Mouse (Mus musculus): ENCODE data around the gene Olfr382. TPM values are rescaled to one million over a fixed set of nuclear protein-coding genes. Genes with fewer than 3 reads are reported as not detected.
"Not testable (repeated sequence)": the region's sequence is repeated elsewhere in the genome, so short reads cannot be mapped to it uniquely, and the experiment has no call there.

The Olfr382 gene
- total RNA-seq (2014; fragmentation: Nextera tagmentation) (not detected in 2 replicates), total RNA-seq (2017) (not detected in 2 replicates)

DNA sequence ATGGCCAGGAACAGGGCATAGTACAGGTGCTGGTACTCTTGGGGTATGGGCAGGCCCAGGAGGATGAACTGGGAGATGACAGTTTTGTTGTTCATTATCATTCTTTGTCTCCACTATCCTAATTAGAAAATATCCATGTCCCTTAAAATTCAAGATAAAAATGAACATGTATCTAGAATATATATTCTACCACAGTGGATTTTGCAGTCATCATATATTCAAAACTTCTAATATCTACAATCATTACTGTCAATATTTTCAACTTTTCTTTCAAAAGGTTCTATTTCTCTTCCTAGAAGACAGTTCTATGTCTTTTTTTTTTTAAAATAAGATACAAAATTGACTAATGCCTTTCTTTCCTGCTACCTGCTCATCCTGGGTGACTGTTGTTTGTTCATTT, at the start of gene Olfr382:
Gene Olfr382, minus strand, starts transcription at position 101 of the 400 bp plus-strand sequence.
- ATAC-seq (replicated peaks; ENCODE audit: low FRiP score, low TSS enrichment, poor library complexity, severe bottlenecking), result no peak

DNA sequence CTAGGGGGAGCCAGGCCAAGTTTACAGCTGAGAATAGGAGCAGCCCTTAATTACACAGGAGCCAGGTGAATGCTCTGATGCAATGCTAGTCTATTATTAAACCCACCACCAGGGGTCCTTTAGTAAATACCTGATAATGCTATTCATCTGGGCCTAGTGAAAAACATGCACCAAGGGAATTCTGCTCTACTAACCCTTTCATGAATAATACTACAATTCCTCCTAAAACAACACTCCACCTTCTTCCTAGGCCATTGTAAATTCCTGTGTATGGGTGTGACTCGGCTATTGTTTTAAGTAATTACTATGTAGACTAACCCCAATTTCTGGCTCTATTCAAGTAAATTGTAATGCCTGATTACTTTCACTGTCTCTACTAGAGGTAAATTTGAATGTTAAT, 12.0 kb upstream of the Olfr382 start:
- ATAC-seq (replicated peaks; ENCODE audit: low FRiP score, low TSS enrichment, poor library complexity, severe bottlenecking), result not testable (repeated sequence)

DNA sequence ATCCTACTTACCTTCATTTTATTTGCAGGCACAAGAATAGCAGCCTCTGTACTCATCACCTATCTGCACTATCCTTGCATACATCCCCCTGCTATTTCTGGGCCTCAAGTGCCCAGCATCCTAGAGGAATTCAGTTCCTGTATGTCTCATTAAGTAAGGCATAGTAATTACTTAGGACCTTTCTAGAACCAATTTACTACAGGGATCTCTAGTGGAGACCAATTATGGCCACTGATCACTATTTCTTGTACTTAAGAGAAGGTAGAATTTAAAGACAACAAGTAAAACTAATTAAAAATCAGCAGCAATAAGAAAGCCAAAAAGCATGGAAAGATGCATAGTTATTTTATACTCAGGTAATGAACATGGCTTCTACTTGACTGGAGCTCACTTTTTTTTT, 25.5 kb downstream of the Olfr382 start, which contains the start of gene Olfr381:
Gene Olfr381, minus strand, starts transcription at position 101 of the 400 bp plus-strand sequence.
- no peak for ATAC-seq (replicated peaks; ENCODE audit: low FRiP score, low TSS enrichment, poor library complexity, severe bottlenecking)

Other genes starting within 250 kb of the Olfr382 start
- gene Trpv3, start 249.8 kb downstream of the Olfr382 start, total RNA-seq (2014; fragmentation: Nextera tagmentation), result not detected in 2 replicates
- gene Trpv3, start 249.8 kb downstream of the Olfr382 start, total RNA-seq (2017), result not detected in 2 replicates
- gene Aspa, start 187.6 kb downstream of the Olfr382 start, total RNA-seq (2014; fragmentation: Nextera tagmentation), result not detected in 2 replicates
- gene Aspa, start 187.6 kb downstream of the Olfr382 start, total RNA-seq (2017), result 3.0 and 10.2 TPM in 2 replicates
- gene Gm49340, start 187.5 kb downstream of the Olfr382 start, total RNA-seq (2014; fragmentation: Nextera tagmentation), result not detected in 2 replicates
- not detected in 2 replicates for gene Gm49340, start 187.5 kb downstream of the Olfr382 start, total RNA-seq (2017)
- not detected in 2 replicates for gene Spata22, start 187.5 kb downstream of the Olfr382 start, total RNA-seq (2014; fragmentation: Nextera tagmentation)
- gene Spata22, start 187.5 kb downstream of the Olfr382 start, total RNA-seq (2017), result not detected in 2 replicates
- gene Olfr20, start 166.4 kb downstream of the Olfr382 start, total RNA-seq (2014; fragmentation: Nextera tagmentation), result not detected in 2 replicates
- not detected in 2 replicates for gene Olfr20, start 166.4 kb downstream of the Olfr382 start, total RNA-seq (2017)
- not detected in 2 replicates for gene Olfr376, start 146.0 kb downstream of the Olfr382 start, total RNA-seq (2014; fragmentation: Nextera tagmentation)
- not detected in 2 replicates for gene Olfr376, start 146.0 kb downstream of the Olfr382 start, total RNA-seq (2017)
- not detected in 2 replicates for gene Olfr1, start 117.6 kb downstream of the Olfr382 start, total RNA-seq (2014; fragmentation: Nextera tagmentation)
- gene Olfr1, start 117.6 kb downstream of the Olfr382 start, total RNA-seq (2017), result not detected in 2 replicates
- gene Olfr378, start 88.7 kb downstream of the Olfr382 start, total RNA-seq (2014; fragmentation: Nextera tagmentation), result not detected in 2 replicates
- gene Olfr378, start 88.7 kb downstream of the Olfr382 start, total RNA-seq (2017), result not detected in 2 replicates
- gene Olfr380, start 59.7 kb downstream of the Olfr382 start, total RNA-seq (2014; fragmentation: Nextera tagmentation), result not detected in 2 replicates
- not detected in 2 replicates for gene Olfr380, start 59.7 kb downstream of the Olfr382 start, total RNA-seq (2017)
- not detected in 2 replicates for gene Olfr381, start 25.6 kb downstream of the Olfr382 start, total RNA-seq (2014; fragmentation: Nextera tagmentation)
- not detected in 2 replicates for gene Olfr381, start 25.6 kb downstream of the Olfr382 start, total RNA-seq (2017)
- not detected in 2 replicates for gene Olfr385, start 75.8 kb upstream of the Olfr382 start, total RNA-seq (2014; fragmentation: Nextera tagmentation)
- gene Olfr385, start 75.8 kb upstream of the Olfr382 start, total RNA-seq (2017), result not detected in 2 replicates
- not detected in 2 replicates for gene Olfr384, start 81.4 kb upstream of the Olfr382 start, total RNA-seq (2014; fragmentation: Nextera tagmentation)
- not detected in 2 replicates for gene Olfr384, start 81.4 kb upstream of the Olfr382 start, total RNA-seq (2017)
- gene Zfp735, start 171.6 kb upstream of the Olfr382 start, total RNA-seq (2014; fragmentation: Nextera tagmentation), result not detected in 2 replicates
- not detected in 2 replicates for gene Zfp735, start 171.6 kb upstream of the Olfr382 start, total RNA-seq (2017)